Mouse (Mus musculus): ENCODE results near the gene Casp9.

The Casp9 gene

DNA sequence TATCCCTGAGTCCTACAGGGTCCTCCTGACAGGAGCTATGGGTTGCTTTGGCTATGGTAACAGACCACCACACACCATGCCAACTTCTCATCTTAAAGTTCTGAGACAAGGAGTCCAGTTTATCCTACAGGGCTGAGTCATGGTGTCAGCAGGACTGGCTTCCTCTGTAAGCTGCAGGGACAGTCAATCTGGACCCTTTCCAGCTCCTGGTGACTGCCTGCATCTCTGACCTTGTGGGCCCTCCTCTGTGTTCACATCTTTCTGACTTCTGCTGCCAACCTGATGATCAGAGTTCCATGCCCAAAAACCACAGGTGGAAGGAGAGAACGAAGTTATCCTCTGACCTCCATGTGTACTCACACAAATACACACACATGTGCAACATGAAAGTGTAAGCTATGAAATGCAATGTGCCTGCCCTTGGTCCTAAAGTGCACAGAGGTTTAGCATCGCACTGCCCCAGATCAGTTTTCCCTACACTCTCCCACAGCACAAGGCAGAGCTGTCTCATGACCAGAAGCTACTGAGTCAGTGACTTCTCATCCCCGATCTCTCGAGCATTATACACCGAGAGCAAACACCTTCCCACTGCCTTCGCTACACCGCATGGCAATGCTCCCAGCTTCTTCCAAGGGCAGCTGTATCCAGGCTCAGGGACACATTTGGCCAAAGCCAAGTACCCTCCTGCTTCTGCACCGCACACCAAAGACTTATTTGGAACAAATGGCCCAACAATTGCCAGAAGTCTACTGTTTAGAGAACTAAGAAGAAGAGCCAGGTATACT is 12.0 kb upstream of the Casp9 start:
- DNase-seq: no peak

DNA sequence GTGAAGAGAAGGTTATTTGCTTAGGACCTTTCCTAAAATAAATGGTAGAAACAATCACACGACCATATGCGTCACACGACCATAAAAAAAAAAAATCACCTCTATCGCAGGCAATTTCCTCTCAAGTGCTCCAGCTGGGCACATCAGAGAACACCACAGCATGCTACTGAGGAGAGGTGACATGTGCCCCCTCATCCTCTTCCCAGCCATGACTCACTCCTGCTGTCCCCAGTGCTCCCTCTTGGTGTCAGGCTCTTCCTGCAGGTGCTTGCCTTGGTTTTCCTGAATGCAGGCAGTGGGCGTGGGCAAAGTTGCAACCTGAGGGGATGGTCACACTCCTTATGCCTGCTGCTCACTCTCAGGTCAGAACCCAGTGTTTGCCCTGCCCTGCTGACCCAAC is 8.6 kb upstream of the Casp9 start:
- DNase-seq: no peak

DNA sequence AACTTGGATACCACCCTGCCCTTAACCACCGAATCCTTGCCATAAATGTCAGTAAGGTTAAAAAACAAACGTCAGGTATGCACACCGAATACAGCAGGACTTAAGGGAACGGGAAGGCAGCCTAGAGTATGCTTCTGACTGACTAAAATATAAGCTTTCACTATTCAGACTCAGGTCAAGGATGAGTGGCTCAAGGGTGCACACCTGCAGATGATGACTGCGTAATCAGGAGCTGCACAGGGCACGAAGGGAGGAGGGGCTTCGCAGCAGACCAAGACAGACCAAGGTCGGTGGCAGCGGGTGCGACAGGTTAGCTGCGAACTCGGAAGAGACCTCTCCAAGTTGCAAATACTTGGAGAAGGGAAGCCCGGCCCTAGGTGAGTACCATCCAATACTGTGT is 7.3 kb upstream of the Casp9 start:
- no peak for DNase-seq

DNA sequence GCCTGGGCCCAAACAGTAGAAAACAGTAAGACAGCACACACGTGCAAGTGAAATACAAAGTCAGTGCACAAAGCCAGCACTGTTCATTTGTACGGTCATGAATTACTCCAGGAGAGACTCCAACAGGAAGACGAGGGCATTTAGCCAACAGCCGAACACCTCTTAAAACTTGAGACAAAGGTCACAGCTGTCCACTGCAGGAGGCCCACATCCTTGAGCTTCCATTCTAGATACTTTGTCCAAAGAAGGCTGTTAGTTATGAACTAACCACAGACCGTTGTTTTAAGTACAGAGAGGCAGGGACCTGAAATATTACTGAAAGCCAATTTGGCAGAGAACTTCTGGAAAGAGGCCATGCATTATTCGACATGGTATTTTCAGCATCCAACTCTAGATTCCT is 6.4 kb upstream of the Casp9 start:
- no peak for DNase-seq

DNA sequence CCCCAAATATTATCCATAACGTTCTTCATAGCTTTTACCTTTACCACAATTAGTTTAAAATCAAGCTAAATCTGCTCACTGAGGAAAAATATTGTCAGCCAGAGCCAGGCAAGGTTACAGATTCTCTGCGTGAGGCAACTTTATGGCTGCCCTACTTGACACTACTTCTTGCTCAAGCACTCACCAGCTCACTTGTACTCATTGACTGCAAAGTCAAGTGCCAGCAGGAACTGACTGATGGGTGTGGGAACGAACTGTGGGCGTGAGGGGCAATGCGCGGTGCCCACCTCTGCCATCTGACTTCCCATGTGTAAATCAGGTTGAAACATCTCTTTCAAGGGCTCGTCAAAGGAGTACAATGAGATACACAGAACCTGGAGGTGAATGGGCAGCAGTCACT is 6.0 kb upstream of the Casp9 start:
- no peak for DNase-seq

DNA sequence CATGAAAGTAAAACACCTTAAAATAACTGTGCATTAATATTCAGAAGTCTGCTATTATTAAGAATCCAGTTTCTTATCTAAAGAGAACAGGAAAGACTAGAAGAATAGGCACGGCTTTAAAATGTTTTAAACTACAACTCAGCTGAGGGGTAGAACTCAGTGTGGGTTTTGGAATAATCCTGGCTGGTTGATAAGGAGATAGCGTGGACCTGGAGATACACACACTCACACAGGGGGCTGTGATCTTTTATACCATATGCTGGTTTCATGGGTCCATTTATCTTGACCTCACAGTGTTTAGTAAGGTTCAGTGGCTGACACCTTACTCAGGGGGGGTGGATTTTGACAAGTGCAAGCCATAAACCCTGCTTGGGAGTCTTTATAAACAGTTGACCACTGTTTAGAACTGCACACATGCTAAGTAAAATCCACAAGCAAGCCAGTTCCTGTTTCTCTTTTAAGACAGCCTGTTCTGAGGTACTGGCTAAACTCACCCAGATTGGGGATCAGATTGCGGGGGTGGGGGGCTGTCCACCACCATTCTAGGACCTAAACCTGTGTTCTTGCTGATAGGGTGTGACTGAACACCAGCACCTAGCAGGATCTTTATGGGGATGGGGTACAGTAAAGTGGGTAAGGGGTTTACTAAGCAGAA is 3.7 kb upstream of the Casp9 start:
- DNase-seq: no peak

DNA sequence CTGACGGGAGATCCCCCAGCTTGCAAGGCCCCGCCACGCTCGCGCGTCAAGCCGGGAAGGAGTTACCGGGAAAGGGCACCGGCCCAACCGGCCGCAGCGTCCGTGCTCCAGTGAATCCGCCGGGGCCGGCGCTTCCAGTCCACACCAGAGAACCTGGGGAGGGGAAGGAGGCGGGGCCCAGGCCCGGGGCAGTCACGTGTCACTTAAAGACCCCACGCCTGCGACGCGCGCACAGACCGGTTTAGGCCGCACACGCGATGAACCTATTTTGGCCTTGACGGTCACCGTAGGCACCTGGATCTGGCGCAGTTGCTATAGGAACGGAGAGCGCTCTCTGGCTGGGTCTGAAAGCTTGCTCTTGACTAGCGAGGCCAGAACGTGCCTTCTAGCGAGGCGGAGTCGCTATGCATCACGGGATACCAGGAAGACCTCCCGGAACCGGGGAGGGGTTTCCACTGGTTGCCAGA is 2.9 kb upstream of the Casp9 start, which contains the start of gene Dnajc16:
Gene Dnajc16, minus strand, starts transcription at position 408 of the 467 bp plus-strand sequence.
- DNase-seq: peak; percentile 96

DNA sequence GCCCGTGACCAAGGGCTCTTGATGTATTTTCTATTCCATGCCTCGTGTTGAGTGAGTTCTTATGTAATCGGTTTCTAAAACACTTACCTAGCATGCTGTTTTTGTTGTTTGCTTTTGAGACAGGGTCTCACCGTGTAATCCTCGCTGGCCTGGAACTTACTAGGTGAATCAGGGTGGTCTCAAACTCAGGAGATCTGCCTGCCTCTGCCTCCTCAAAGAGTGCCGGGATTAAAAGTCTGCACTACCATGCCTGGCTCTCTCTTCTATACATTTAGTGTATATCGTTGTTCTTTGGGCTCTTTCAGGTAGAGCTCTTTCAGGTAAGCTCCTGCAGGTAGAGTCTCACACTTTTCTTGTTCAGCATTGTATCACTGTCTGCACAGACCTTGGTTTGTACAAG is 1.9 kb upstream of the Casp9 start:
- no peak for DNase-seq

DNA sequence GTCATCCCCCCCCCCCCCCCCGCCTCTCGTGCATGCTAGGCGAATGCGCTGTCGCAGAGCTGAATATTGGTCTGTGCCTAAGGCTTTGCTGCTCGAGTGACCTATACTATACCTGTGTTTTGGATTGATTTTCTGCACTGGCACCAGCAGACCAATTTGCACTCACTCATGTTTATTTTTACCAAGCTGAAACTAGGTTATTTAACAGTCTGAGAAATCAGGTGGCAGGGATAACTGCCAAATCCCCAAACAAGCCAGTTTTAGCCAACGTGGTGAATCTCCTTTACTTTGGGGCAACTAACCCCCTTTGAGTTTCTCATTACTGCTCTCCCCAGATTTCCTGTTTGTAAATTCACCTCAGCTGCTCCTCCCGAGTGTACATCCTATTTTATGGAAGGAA is 1.5 kb upstream of the Casp9 start:
- DNase-seq: no peak

DNA sequence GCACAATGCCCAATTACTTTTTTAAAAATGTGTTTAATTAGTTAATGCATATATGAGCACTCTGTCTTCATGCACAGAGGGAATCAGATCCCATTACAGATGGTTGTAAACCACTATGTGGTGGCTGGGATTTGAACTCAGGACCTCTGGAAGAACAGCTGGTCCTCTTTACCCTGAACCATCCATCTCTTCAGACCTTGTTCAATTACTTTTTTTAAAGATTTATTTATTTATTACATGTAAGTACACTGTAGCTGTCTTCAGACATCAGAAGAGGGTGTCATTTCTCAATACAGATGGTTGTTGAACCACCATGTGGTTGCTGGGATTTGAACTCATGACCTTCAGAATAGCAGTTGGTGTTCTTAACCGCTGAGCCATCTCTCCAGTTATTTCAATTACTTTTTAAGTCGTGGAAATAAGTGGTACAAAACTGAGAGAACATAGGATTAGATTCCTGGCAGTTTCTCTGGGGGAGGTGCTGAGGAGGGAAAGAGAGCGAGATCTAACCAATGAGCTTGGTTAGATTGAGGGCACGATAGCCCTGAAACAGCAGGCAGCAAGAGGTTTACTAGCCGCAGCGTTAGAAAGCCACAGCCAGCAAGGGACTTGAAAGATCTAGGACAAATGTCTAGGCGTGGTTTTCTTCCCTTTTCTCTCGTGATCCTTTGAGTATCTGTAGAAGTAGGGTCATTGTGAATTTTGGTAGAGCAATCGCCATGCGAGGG is 694 bp upstream of the Casp9 start:
- DNase-seq: no peak

DNA sequence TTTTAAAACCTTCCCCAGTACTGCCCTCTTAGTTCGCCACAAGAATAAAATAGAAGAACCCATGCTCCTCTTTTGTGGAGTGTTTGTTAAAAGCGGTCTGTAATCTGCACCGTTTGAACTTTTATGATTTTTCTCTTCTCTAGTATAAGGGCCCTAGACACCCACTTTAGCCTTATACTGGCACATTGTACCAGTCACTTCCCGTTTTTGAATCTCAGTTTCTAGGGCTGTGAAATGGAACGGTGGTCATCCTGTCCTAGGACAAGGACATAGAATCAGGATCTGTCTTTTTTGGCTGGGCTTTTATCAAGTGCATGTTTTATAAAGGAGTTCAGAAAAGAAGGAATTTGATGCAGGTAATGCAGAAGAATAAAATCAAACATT is 732 bp downstream of the Casp9 start:
- DNase-seq: no peak

DNA sequence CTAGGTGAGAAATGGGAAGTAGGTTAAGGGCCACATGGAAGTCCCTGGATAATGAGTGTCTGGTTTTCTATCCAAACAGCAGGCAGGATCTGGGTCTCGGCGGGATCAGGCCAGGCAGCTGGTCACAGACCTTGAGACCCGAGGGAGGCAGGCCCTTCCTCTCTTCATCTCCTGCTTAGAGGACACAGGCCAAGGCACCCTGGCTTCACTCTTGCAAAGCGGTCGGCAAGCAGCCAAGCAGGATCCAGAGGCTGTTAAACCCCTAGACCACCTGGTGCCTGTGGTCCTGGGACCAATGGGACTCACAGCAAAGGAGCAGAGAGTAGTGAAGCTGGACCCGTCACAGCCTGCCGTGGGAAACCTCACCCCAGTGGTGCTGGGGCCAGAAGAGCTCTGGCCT is 2.9 kb downstream of the Casp9 start:
- no peak for DNase-seq

DNA sequence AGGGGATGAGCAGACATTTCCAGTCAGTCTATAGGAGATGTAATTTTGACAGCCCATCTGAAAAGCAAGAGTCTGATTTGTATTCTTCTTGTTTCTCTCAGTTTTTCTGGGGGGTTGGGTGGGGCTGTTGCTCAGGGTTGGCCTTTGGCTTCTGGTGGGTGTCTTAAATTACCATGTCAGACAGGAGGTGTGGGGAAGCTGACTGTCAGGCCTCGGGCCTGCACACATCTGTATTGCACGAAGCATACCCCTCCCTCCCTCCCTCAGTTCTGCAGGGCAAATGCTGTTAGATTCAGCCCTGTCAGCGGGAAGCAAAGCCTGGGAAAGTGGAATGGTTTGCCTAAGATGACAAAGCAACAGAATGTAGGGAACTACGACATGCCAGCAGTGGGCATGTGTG is 3.5 kb downstream of the Casp9 start:
- DNase-seq: no peak

DNA sequence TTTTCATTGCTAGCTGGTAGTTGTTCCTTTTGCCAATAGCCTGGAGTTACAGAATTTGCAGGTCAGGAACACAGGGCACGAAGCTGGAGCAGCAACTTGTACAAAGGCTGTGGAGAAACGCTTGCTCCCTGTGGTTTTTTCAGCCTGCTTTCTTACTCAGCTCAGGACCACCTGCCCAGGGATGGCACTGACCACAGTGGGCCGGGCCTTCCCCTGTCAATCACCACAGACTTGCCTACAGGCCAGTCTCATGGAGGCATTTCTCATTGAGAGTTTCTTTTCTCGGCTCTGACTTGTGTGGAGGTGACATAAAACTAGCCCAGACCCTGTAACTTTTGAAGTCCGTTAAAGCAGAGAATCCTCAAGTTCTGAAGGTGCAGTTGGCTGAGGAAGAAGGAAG is 4.1 kb downstream of the Casp9 start:
- DNase-seq: no peak

DNA sequence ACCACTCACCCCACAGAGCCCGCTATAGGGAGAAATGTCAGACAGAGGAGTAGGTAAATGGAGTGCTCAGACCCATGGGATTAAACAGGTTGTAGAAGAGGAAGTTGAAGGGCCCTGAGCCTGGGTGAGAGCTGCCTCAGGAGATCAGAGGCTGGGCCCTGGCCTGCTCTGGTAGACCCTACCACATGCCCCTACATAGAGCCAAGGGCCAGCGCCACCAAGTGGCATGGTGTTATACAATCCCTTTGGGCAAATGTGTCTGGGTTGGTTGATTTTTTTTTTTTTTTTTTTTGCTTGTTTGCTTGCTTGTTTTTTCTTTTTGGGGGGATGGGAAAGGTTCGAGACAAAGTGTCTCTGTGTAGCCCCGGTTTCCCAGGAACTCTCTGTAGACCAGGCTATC is 10.7 kb downstream of the Casp9 start:
- no peak for DNase-seq

DNA sequence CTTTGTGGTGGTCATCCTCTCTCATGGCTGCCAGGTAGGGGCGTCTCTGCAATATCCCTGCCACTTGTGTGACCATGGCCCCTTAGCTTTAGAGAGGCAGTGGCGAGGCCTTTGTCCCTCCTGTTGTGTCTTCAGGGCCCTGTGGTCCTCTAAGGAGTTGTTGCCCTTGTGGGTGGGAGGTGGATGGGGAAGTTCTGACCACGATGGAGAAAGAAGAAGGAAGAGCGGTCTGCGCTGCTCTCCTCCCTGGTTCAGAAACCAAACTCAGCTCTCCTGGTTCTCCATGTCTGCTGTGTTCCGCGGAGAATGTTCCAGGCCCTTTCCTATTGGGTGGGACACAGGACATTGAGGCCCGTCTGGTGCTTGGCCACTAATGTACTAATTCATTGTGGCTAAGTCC is 12.5 kb downstream of the Casp9 start:
- DNase-seq: no peak

DNA sequence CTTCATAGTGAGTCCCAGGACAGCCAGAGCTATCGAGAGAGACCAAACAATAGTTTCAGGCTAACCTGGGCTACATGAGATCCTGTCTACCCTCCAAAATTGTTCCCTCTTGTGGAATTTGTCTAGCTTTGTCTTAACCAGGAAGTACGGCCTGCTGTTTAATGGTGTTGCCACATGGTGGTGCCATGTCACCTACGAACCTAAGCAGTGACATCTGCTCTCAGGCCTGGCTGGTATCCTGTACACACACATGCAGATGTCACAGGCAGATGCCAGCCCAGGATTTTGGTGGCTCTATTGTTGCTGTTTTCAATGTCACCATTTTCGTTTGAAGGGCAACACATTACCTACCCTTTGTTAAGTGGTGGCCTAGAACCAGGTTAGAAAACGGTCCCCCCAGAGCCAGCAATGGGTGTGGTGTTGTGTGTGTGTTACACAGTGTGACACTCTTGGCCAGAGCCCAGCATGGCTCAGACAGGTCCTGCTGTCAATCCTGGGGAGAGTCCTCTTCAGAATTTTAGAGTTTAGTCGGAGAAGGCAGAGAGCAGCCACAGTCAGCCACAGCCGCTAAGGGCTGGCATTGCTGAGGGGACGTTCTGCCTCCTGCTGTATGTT is 16.5 kb downstream of the Casp9 start:
- peak; percentile 37 for DNase-seq

DNA sequence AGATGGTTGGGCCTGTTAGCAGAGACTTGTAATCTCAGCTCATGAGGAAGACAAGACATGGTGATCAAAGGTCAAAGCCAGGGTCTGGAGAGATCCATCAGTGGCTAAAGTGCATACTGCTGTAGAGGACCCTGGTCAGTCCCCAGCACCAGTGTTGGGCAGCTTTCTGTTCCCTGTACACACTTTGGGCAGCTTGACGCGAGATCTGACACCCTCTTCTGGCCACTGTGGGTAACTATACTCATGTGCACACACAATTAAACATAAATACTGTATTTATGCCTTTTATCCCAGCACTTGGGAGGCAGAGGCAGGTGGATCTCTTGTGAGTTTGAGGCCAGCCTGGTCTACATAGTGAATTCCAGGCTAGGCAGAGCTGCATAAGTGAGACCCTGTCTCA is 17.6 kb downstream of the Casp9 start:
- no peak for DNase-seq

DNA sequence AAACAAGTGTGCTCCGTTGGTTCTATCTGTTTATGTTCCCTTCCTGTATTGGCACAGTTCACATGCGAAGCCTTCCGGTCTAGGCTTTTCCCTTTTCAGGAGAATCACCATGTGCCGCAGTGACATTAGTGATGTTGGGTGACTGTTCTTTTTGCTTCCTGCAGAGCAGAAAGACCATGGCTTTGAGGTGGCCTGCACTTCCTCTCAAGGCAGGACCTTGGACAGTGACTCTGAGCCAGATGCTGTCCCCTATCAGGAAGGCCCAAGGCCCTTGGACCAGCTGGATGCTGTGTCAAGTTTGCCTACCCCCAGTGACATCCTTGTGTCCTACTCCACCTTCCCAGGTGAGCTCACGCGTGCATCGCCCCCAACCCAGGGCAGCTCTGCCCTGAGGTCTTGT is 18.0 kb downstream of the Casp9 start:
- DNase-seq: no peak

DNA sequence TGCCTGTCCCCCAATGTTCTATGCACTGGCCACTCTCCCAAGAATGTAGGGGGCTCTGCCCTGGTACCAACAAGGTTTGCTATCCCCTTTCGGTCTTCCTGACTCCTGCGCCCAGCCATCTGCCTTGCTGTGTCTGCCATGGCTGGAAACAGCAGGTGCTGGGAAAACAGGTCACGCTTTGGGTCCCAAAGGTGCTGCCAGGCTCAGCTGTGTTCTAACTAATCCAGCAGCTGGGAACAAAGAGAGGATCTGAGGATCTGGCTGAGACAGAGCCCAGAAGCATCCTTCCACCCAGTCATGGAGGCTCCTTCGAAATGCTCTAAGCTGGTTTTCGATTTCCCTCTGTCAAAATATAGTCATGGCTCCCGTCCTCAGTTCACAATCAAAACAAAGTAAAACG is 22.9 kb downstream of the Casp9 start:
- no peak for DNase-seq

DNA sequence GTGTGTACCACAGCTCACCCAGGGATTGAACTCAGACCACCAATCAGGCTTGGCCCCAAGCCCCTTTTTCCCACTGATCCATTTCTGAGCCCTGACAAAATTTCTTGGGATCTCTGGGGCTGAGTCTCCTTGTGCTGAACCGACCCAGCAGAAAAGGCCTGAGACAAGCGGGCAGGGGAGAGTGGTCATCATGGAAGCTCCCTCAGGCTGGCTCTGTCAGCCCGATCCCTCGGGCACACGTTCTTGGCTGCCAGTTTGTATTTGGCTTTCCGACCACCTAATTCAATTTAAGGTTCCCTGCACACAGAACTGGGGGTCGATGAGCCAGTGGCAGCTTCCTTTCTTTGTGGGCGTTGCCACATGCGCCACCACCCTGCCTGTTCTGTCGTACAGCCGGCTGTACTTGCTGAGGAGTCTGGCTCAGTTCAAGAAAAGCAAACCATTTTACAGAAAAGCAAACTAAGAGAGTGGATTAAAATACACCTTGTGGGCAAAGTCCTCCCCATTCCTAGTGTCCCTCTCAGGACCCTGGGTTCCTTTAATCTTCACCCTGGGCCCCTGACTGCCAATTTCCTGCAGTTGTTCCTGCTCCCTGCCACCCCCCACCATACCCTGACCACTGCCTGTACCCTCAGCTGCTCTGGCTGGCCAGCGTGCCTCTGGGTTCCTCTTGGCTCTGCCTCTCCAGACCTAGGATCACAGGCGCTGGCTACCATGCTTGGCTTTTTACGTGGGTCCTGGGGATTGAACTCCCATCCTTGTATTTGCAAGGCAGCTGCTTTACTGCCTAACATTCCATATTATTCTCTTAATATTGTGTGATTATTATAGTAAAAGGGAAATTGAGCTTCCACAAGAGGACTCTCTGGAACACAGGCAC is 23.6 kb downstream of the Casp9 start:
- DNase-seq: no peak

DNA sequence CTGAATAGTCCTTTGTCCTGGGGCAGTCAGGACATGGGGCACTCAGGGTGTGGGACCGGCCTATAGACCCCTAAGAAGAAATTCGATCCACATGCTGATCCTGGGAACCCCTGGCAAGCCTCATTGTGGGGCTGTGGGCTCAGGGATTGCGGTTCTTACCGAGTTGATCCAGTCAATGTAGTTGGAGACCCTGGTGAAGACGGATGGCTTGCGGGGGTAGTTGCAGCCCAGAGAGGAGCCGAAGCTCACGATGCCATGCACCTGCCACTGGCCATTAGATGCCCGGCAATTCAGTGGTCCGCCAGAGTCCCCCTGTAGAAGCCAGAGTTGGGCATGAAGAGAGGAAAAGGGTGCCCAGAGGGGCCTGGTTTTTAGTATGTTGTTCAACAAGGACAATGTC is 24.3 kb downstream of the Casp9 start:
- DNase-seq: no peak

DNA sequence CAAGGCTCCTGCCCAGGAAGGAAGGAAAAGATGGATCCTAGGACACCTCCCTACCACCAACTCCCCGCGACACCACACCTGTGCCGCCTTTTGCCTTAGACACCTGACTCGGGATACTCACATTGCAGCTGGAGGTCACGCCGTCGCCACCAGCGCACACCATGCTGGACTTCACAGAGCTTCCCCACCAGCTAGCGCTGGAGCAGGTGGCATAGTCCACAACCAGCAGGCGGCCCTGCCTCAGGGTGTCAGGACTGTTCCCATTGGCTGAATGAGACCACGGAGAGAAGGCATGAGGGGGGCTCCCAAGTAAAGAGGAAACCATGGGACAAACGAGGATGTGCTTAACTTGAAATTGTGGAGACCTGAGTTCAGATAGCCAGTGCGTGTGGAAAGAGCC is 25.4 kb downstream of the Casp9 start:
- DNase-seq: no peak
